Mouse (Mus musculus) stomach, embryonic 14.5 days (tissue): ENCODE results near the gene Arhgef25. TPM values are rescaled to one million over a fixed set of nuclear protein-coding genes. Genes with fewer than 3 reads are reported as not detected.
"Not testable (repeated sequence)": the region's sequence is repeated elsewhere in the genome, so short reads cannot be mapped to it uniquely, and the experiment has no call there.

Experiments used
- ATAC-seq: fragments of 200-750 bp; cut with Nextera tagmentation; 2 replicates; pipeline ENCODE4 v1.8.0; 2017; ENCODE audit warnings: low read depth, moderate TSS enrichment; ENCODE audit not compliant: insufficient number of reproducible peaks, insufficient read depth, low FRiP score
- H3K27ac ChIP-seq: fragments of 300-500 bp; sonication (generic); 2 replicates; pipeline ENCODE4 v1.5.1; 2014; ENCODE audit warnings: mild to moderate bottlenecking, low read length, moderate library complexity, mixed read lengths
- H3K27me3 ChIP-seq: fragments of 300-500 bp; sonication (generic); 2 replicates; pipeline ENCODE4 v1.6.1; 2014; ENCODE audit warnings: low read length, control low read depth, mixed read lengths; ENCODE audit not compliant: control insufficient read depth, insufficient read depth
- H3K36me3 ChIP-seq: fragments of 300-500 bp; sonication (generic); 2 replicates; pipeline ENCODE4 v1.6.1; 2014; ENCODE audit warnings: mild to moderate bottlenecking, control low read depth, low read length, moderate library complexity, mixed read lengths; ENCODE audit not compliant: control insufficient read depth, insufficient read depth
- H3K4me1 ChIP-seq: fragments of 300-500 bp; sonication (generic); 2 replicates; pipeline ENCODE4 v1.6.1; 2014; ENCODE audit warnings: low read length, control low read depth, mixed read lengths; ENCODE audit not compliant: control insufficient read depth, insufficient read depth
- H3K4me2 ChIP-seq: fragments of 300-500 bp; sonication (generic); replicated peaks from 2 replicates; pipeline ENCODE4 v1.6.1; 2014; ENCODE audit warnings: low read depth, low read length, control low read depth
- H3K4me3 ChIP-seq: fragments of 300-500 bp; sonication (generic); 2 replicates; pipeline ENCODE4 v1.5.1; 2014; ENCODE audit warnings: low read depth, low read length, control low read depth
- H3K9ac ChIP-seq: fragments of 300-500 bp; sonication (generic); replicated peaks from 2 replicates; pipeline ENCODE4 v1.6.1; 2014; ENCODE audit warnings: low read depth, mild to moderate bottlenecking, control low read depth, low read length, moderate library complexity, mixed read lengths
- H3K9me3 ChIP-seq: fragments of 300-500 bp; sonication (generic); 2 replicates; pipeline ENCODE4 v1.6.1; 2016; ENCODE audit warnings: low read depth, low read length, control low read depth; ENCODE audit not compliant: control insufficient read depth
- WGBS: fragments of 180-500 bp; shearing (Covaris S2); extraction: QIAGEN DNeasy Blood & Tissue Kit; methylation state at CpG from one replicate; pipeline ENCODE4 v1.1.7; 2014; 5-methylcytosine and 5-hydroxymethylcytosine counted together
- polyA plus RNA-seq: library from polyadenylated mRNA; unstranded; fragments of >200 nt; fragmentation: Nextera tagmentation; extraction: Ambion mirVana; gene quantifications from 2 replicates; pipeline ENCODE4 v1.2.1, GENCODE M21; 2014

Arhgef25 gene
- polyA plus RNA-seq, 1 experiment from 2014 or later: 71.1 TPM

- Histone ChIP-seq H3K27me3 (no peaks in the 10 kb centered on the region), H3K9ac (no peak overlapping the region), H3K9me3 (no peaks in the 10 kb centered on the region), H3K4me3 (no peak overlapping the region), H3K36me3 (no peaks in the 10 kb centered on the region), H3K4me2 (no peak overlapping the region), H3K27ac (no peak overlapping the region), H3K4me1 (no peaks in the 10 kb centered on the region)
- peak; percentile 44; the same call in 1 of the 2 replicates for ATAC-seq
- WGBS: 44% methylated on average over 8 of the region's 8 CpGs
Measured at GRCm38 (mm10) chr10:127135118-127135836, 54.6 kb downstream of the Arhgef25 start.

GRCm38 (mm10) chr10:127134394-127135035, 55.4 kb downstream of the Arhgef25 start:
- whole genome bisulfite sequencing: 57% methylated on average over 3 of the region's 3 CpGs
- H3K36me3 ChIP-seq: not testable (repeated sequence)

More at GRCm38 (mm10) chr10:127134394-127135035, 55.4 kb downstream of the Arhgef25 start:
- H3K4me2 ChIP-seq, H3K4me3 ChIP-seq, H3K27me3 ChIP-seq, H3K4me1 ChIP-seq, H3K27ac ChIP-seq, H3K9ac ChIP-seq, ATAC-seq, H3K9me3 ChIP-seq: not testable (repeated sequence)

Other genes with a start within 250 kb of the Arhgef25 start
- gene Ctdsp2, start 211.4 kb downstream of the Arhgef25 start, polyA plus RNA-seq: 103 and 107 TPM in 2 replicates
- gene Avil, start 189.4 kb downstream of the Arhgef25 start, polyA plus RNA-seq: 0.29 and 0.58 TPM in 2 replicates
- 78.6 and 83.7 TPM in 2 replicates for gene Tsfm, start 159.2 kb downstream of the Arhgef25 start, polyA plus RNA-seq
- 65.5 and 70.6 TPM in 2 replicates for gene Mettl1, start 148.7 kb downstream of the Arhgef25 start, polyA plus RNA-seq
- 0.80 and 1.1 TPM in 2 replicates for gene Eef1akmt3, start 148.6 kb downstream of the Arhgef25 start, polyA plus RNA-seq
- gene Cyp27b1, start 141.8 kb downstream of the Arhgef25 start, polyA plus RNA-seq: 0.13 and 0.18 TPM in 2 replicates
- 2.0 and 2.3 TPM in 2 replicates for gene March9, start 129.9 kb downstream of the Arhgef25 start, polyA plus RNA-seq
- gene Cdk4, start 126.5 kb downstream of the Arhgef25 start, polyA plus RNA-seq: 1,788 and 1,817 TPM in 2 replicates
- 124 and 141 TPM in 2 replicates for gene Tspan31, start 119.8 kb downstream of the Arhgef25 start, polyA plus RNA-seq
- 0.27 and 0.56 TPM in 2 replicates for gene Agap2, start 114.8 kb downstream of the Arhgef25 start, polyA plus RNA-seq
- 47.8 and 52.7 TPM in 2 replicates for gene Os9, start 69.0 kb downstream of the Arhgef25 start, polyA plus RNA-seq
- 27.7 and 29.4 TPM in 2 replicates for gene B4galnt1, start 24.9 kb downstream of the Arhgef25 start, polyA plus RNA-seq
- gene Slc26a10, start 9.4 kb downstream of the Arhgef25 start, polyA plus RNA-seq: 0.34 and 0.82 TPM in 2 replicates
- 123 and 125 TPM in 2 replicates for gene Dtx3, start 5.6 kb upstream of the Arhgef25 start, polyA plus RNA-seq
- 22.7 and 22.9 TPM in 2 replicates for gene Pip4k2c, start 21.5 kb upstream of the Arhgef25 start, polyA plus RNA-seq
- gene Kif5a, start 73.3 kb upstream of the Arhgef25 start, polyA plus RNA-seq: 7.7 and 7.8 TPM in 2 replicates
- 161 and 177 TPM in 2 replicates for gene Dctn2, start 76.3 kb upstream of the Arhgef25 start, polyA plus RNA-seq
- gene Mbd6, start 98.9 kb upstream of the Arhgef25 start, polyA plus RNA-seq: 22.2 and 23.2 TPM in 2 replicates
- 96.9 and 107 TPM in 2 replicates for gene Mars, start 121.7 kb upstream of the Arhgef25 start, polyA plus RNA-seq
- 3.2 and 3.9 TPM in 2 replicates for gene Arhgap9, start 131.9 kb upstream of the Arhgef25 start, polyA plus RNA-seq
- 15.5 and 17.6 TPM in 2 replicates for gene Gli1, start 151.9 kb upstream of the Arhgef25 start, polyA plus RNA-seq
- gene Inhbe, start 164.3 kb upstream of the Arhgef25 start, polyA plus RNA-seq: not detected in 2 replicates
- 0.35 TPM in 1 of 2 replicates, not detected in the other for gene Inhbc, start 180.3 kb upstream of the Arhgef25 start, polyA plus RNA-seq
- gene R3hdm2, start 190.2 kb upstream of the Arhgef25 start, polyA plus RNA-seq: 34.9 and 37.3 TPM in 2 replicates